Mouse (Mus musculus) stomach, postnatal 0 days (tissue): ENCODE data around the gene Ltb4r2.

Source experiments
- CTCF ChIP-seq: IDR thresholded peaks from 2 replicates; pipeline ENCODE4 v1.5.1; 2016; ENCODE audit warnings: antibody characterized with exemption, low read depth, mild to moderate bottlenecking, moderate library complexity
- EP300 ChIP-seq: optimal IDR thresholded peaks from 2 replicates; pipeline ENCODE3; 2016; ENCODE audit warnings: antibody characterized with exemption

- TF ChIP-seq EP300 = no peak
- no peak for TF ChIP-seq CTCF
Measured at GRCm38 (mm10) chr14:55793461-55793860, 32.2 kb downstream of the Ltb4r2 start.
